Mouse (Mus musculus): ENCODE results near the gene B830017H08Rik. TPM values are rescaled to one million over a fixed set of nuclear protein-coding genes. Genes with fewer than 3 reads are reported as not detected.

Gene B830017H08Rik
- polyA plus RNA-seq, 1 experiment from 2014 or later = 1.5 TPM

GRCm38 (mm10) chr16:17842437-17842836 lies 9.5 kb downstream of the B830017H08Rik start:
- no peak for ATAC-seq
- no peaks in the 10 kb centered on the region for H3K9me3 ChIP-seq (ENCODE audit: control insufficient read depth, low read length)
- no peak overlapping the region for H3K9ac ChIP-seq (replicated peaks; ENCODE audit: low read depth, low read length)
- no peak overlapping the region for H3K4me2 ChIP-seq (ENCODE audit: low read length)
- WGBS = 95% methylated on average over 7 of the region's 7 CpGs
- no peaks in the 10 kb centered on the region for H3K27me3 ChIP-seq (replicated peaks; ENCODE audit: control insufficient read depth, insufficient read depth, low read length)
- no peak overlapping the region for H3K27ac ChIP-seq (ENCODE audit: low read length)
- H3K36me3 ChIP-seq (ENCODE audit: control insufficient read depth, insufficient read depth) = peaks cover 37% of the 10 kb centered on the region
- no peaks in the 10 kb centered on the region for H3K4me1 ChIP-seq (replicated peaks; ENCODE audit: control insufficient read depth, insufficient read depth, low read length)
- H3K4me3 ChIP-seq (replicated peaks; ENCODE audit: low read length) = no peak overlapping the region

GRCm38 (mm10) chr16:17843701-17844365 lies 10.9 kb downstream of the B830017H08Rik start:
- Histone ChIP-seq H3K27me3 (replicated peaks; ENCODE audit: control insufficient read depth, insufficient read depth, low read length) (no peaks in the 10 kb centered on the region), H3K9me3 (ENCODE audit: control insufficient read depth, low read length) (no peaks in the 10 kb centered on the region), H3K4me3 (replicated peaks; ENCODE audit: low read length) (no peak overlapping the region), H3K4me1 (replicated peaks; ENCODE audit: control insufficient read depth, insufficient read depth, low read length) (no peaks in the 10 kb centered on the region), H3K36me3 (ENCODE audit: control insufficient read depth, insufficient read depth) (peaks cover 37% of the 10 kb centered on the region), H3K4me2 (ENCODE audit: low read length) (no peak overlapping the region), H3K9ac (replicated peaks; ENCODE audit: low read depth, low read length) (no peak overlapping the region), H3K27ac (ENCODE audit: low read length) (no peak overlapping the region)
- ATAC-seq = no peak
- WGBS = 89% methylated on average over 10 of the region's 10 CpGs

DNA sequence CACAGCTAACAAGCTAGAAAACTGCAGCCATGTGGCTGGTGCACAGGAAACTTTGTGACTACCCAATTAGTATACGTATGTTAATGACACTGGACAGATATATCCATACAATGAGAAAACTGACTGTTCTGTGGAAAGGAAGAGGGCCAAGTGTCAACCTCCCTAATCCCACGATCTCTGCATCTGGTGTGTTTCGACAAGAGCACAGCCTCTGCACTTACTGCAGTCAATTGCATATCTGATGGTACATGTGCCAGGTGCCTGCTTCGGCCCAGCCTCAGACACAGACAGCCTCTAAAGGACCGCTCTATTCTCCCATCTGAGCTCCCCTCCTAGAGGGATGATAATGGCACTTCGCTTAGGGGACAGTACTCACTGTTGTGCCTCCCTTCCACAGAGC lies 15.5 kb downstream of the B830017H08Rik start:
- H3K9ac ChIP-seq (replicated peaks; ENCODE audit: low read depth, low read length) = no peak overlapping the region

DNA sequence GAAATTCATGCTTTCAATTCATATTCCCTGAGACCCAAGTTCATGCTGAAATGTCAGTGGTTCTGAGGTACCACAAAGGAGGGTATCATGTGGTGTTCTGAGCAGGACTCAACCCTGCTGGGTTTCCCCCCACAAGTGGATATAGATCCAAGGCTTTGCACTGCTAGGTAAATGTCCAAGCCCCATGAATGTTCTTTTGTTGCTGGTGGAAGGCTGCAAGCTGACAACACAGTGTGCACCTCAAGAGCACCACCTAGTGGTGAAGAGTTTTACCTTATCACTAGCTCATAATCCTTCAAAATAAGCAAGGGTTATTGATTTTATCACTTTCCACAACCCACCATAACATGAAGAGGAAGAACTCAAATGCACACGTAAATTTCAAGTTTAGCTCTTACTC lies 16.0 kb downstream of the B830017H08Rik start:
- H3K27me3 ChIP-seq (replicated peaks; ENCODE audit: control insufficient read depth, insufficient read depth, low read length) = no peaks in the 10 kb centered on the region
- WGBS = 31% methylated on average over 1 of the region's 1 CpGs
- H3K27ac ChIP-seq (ENCODE audit: low read length) = peak overlapping the region; percentile 56
- H3K4me3 ChIP-seq (replicated peaks; ENCODE audit: low read length) = no peak overlapping the region
- H3K9ac ChIP-seq (replicated peaks; ENCODE audit: low read depth, low read length) = no peak overlapping the region
- no peaks in the 10 kb centered on the region for H3K4me1 ChIP-seq (replicated peaks; ENCODE audit: control insufficient read depth, insufficient read depth, low read length)
- H3K36me3 ChIP-seq (ENCODE audit: control insufficient read depth, insufficient read depth) = peaks cover 29% of the 10 kb centered on the region
- H3K9me3 ChIP-seq (ENCODE audit: control insufficient read depth, low read length) = no peaks in the 10 kb centered on the region
- ATAC-seq = peak; percentile 75
- H3K4me2 ChIP-seq (ENCODE audit: low read length) = no peak overlapping the region

More for the DNA sequence above, 15.5 kb downstream of the B830017H08Rik start:
- Histone ChIP-seq H3K4me2 (ENCODE audit: low read length) (no peak overlapping the region), H3K27ac (ENCODE audit: low read length) (peak overlapping the region; percentile 56), H3K36me3 (ENCODE audit: control insufficient read depth, insufficient read depth) (peaks cover 32% of the 10 kb centered on the region), H3K4me3 (replicated peaks; ENCODE audit: low read length) (no peak overlapping the region), H3K4me1 (replicated peaks; ENCODE audit: control insufficient read depth, insufficient read depth, low read length) (no peaks in the 10 kb centered on the region), H3K9me3 (ENCODE audit: control insufficient read depth, low read length) (no peaks in the 10 kb centered on the region), H3K27me3 (replicated peaks; ENCODE audit: control insufficient read depth, insufficient read depth, low read length) (no peaks in the 10 kb centered on the region)
- 94% methylated on average over 6 of the region's 6 CpGs for WGBS
- 0 out of 2 replicates have a peak, but pooled peaks have one; percentile 19 for ATAC-seq

DNA sequence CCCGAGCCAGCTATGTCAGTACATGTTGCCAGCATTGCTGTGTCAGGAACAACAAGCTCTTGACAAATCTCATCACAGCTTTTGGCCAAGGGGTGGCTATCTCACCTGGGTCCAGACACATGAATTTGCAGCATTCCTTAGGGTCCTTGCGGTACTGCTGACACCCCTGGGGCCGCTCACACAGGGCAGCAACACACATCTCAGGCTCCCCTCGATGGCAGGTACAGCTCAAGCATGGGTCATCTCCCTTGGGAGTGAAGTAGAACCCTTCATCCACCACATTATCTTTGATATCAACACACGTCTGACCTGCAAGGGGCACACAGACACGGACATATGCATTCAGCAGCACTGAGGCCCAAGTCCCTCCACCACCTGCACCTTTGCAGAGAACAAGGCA lies 16.6 kb downstream of the B830017H08Rik start:
- 86% methylated on average over 6 of the region's 6 CpGs for WGBS
- no peak overlapping the region for H3K4me2 ChIP-seq (ENCODE audit: low read length)
- H3K27ac ChIP-seq (ENCODE audit: low read length) = no peak overlapping the region
- no peak overlapping the region for H3K9ac ChIP-seq (replicated peaks; ENCODE audit: low read depth, low read length)
- no peaks in the 10 kb centered on the region for H3K27me3 ChIP-seq (replicated peaks; ENCODE audit: control insufficient read depth, insufficient read depth, low read length)
- no peak for ATAC-seq
- H3K36me3 ChIP-seq (ENCODE audit: control insufficient read depth, insufficient read depth) = peaks cover 31% of the 10 kb centered on the region
- H3K4me3 ChIP-seq (replicated peaks; ENCODE audit: low read length) = no peak overlapping the region
- H3K9me3 ChIP-seq (ENCODE audit: control insufficient read depth, low read length) = no peaks in the 10 kb centered on the region
- H3K4me1 ChIP-seq (replicated peaks; ENCODE audit: control insufficient read depth, insufficient read depth, low read length) = no peaks in the 10 kb centered on the region

- ATAC-seq = no peak
- Histone ChIP-seq H3K4me1 (replicated peaks; ENCODE audit: control insufficient read depth, insufficient read depth, low read length) (no peaks in the 10 kb centered on the region), H3K9ac (replicated peaks; ENCODE audit: low read depth, low read length) (no peak overlapping the region), H3K27ac (ENCODE audit: low read length) (no peak overlapping the region), H3K9me3 (ENCODE audit: control insufficient read depth, low read length) (no peaks in the 10 kb centered on the region), H3K27me3 (replicated peaks; ENCODE audit: control insufficient read depth, insufficient read depth, low read length) (no peaks in the 10 kb centered on the region), H3K4me3 (replicated peaks; ENCODE audit: low read length) (no peak overlapping the region), H3K36me3 (ENCODE audit: control insufficient read depth, insufficient read depth) (peaks cover 27% of the 10 kb centered on the region), H3K4me2 (ENCODE audit: low read length) (no peak overlapping the region)
- WGBS = 93% methylated on average over 5 of the region's 5 CpGs
Measured at GRCm38 (mm10) chr16:17851331-17851730, 18.4 kb downstream of the B830017H08Rik start.

GRCm38 (mm10) chr16:17851860-17852259 lies 18.9 kb downstream of the B830017H08Rik start:
- no peak overlapping the region for H3K4me2 ChIP-seq (ENCODE audit: low read length)
- H3K9ac ChIP-seq (replicated peaks; ENCODE audit: low read depth, low read length) = no peak overlapping the region
- H3K9me3 ChIP-seq (ENCODE audit: control insufficient read depth, low read length) = no peaks in the 10 kb centered on the region
- H3K27me3 ChIP-seq (replicated peaks; ENCODE audit: control insufficient read depth, insufficient read depth, low read length) = no peaks in the 10 kb centered on the region
- no peak overlapping the region for H3K4me3 ChIP-seq (replicated peaks; ENCODE audit: low read length)
- H3K36me3 ChIP-seq (ENCODE audit: control insufficient read depth, insufficient read depth) = peaks cover 26% of the 10 kb centered on the region
- no peaks in the 10 kb centered on the region for H3K4me1 ChIP-seq (replicated peaks; ENCODE audit: control insufficient read depth, insufficient read depth, low read length)
- 100% methylated on average over 1 of the region's 1 CpGs for WGBS
- no peak overlapping the region for H3K27ac ChIP-seq (ENCODE audit: low read length)
- ATAC-seq = no peak

GRCm38 (mm10) chr16:17853263-17853662 lies 20.3 kb downstream of the B830017H08Rik start:
- Histone ChIP-seq H3K4me1 (replicated peaks; ENCODE audit: control insufficient read depth, insufficient read depth, low read length) (no peaks in the 10 kb centered on the region), H3K27me3 (replicated peaks; ENCODE audit: control insufficient read depth, insufficient read depth, low read length) (no peaks in the 10 kb centered on the region), H3K9ac (replicated peaks; ENCODE audit: low read depth, low read length) (no peak overlapping the region), H3K4me2 (ENCODE audit: low read length) (no peak overlapping the region), H3K4me3 (replicated peaks; ENCODE audit: low read length) (no peak overlapping the region), H3K36me3 (ENCODE audit: control insufficient read depth, insufficient read depth) (peaks cover 34% of the 10 kb centered on the region), H3K27ac (ENCODE audit: low read length) (no peak overlapping the region), H3K9me3 (ENCODE audit: control insufficient read depth, low read length) (no peaks in the 10 kb centered on the region)
- no peak for ATAC-seq
- WGBS = 87% methylated on average over 2 of the region's 2 CpGs

DNA sequence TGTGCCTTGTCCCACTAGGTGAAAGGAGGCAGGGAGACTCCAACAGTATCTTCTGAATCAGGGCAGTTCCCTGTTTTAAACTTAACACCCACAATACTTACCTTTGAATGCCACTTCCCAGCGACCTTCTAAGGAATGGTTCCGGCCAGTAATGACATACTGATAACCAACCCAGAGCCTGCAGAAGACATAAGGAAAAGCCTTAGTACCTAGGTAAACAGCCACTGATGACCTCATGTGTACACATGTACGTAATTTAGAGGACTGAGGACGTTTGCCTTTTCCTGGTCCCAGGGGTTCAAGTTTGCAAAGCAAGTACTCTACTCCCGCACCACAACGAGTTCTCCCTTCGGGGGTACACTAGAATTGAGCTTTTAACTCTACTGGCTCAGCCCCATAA lies 24.2 kb downstream of the B830017H08Rik start:
- Histone ChIP-seq H3K36me3 (ENCODE audit: control insufficient read depth, insufficient read depth) (peaks cover 32% of the 10 kb centered on the region), H3K27ac (ENCODE audit: low read length) (no peak overlapping the region)
- 93% methylated on average over 7 of the region's 7 CpGs for WGBS

GRCm38 (mm10) chr16:17858592-17858991 lies 25.7 kb downstream of the B830017H08Rik start:
- Histone ChIP-seq H3K36me3 (ENCODE audit: control insufficient read depth, insufficient read depth) (peaks cover 29% of the 10 kb centered on the region), H3K27ac (ENCODE audit: low read length) (no peak overlapping the region), H3K9me3 (ENCODE audit: control insufficient read depth, low read length) (no peaks in the 10 kb centered on the region), H3K9ac (replicated peaks; ENCODE audit: low read depth, low read length) (no peak overlapping the region), H3K4me3 (replicated peaks; ENCODE audit: low read length) (no peak overlapping the region), H3K27me3 (replicated peaks; ENCODE audit: control insufficient read depth, insufficient read depth, low read length) (no peaks in the 10 kb centered on the region), H3K4me2 (ENCODE audit: low read length) (no peak overlapping the region), H3K4me1 (replicated peaks; ENCODE audit: control insufficient read depth, insufficient read depth, low read length) (no peaks in the 10 kb centered on the region)
- ATAC-seq = peak; percentile 49; the same call in 1 of the 2 replicates

More for the DNA sequence above, 24.2 kb downstream of the B830017H08Rik start:
- H3K27me3 ChIP-seq (replicated peaks; ENCODE audit: control insufficient read depth, insufficient read depth, low read length) = no peaks in the 10 kb centered on the region
- ATAC-seq = no peak
- no peaks in the 10 kb centered on the region for H3K9me3 ChIP-seq (ENCODE audit: control insufficient read depth, low read length)
- H3K4me3 ChIP-seq (replicated peaks; ENCODE audit: low read length) = no peak overlapping the region
- no peak overlapping the region for H3K9ac ChIP-seq (replicated peaks; ENCODE audit: low read depth, low read length)
- no peak overlapping the region for H3K4me2 ChIP-seq (ENCODE audit: low read length)
- no peaks in the 10 kb centered on the region for H3K4me1 ChIP-seq (replicated peaks; ENCODE audit: control insufficient read depth, insufficient read depth, low read length)

All from forebrain, embryonic 16.5 days (tissue).